Mouse (Mus musculus) kidney, postnatal 36 days (tissue): Measurements from ENCODE around the gene Mier3.
A peak's percentile ranks its signal among the peaks of the same experiment; 100 is the strongest.

Experiments
- DNase-seq, 2 experiments: peaks; one replicate each; pipeline ENCODE4 v3.0.0; 2021 to 2022; ENCODE audit warnings: mixed read lengths in 2 of 2

Mier3 gene

GRCm38 (mm10) chr13:111680679-111681078 is at the start of gene Mier3:
Gene Mier3, plus strand, starts transcription at chr13:111680979.
- DNase-seq, result no peak

DNA sequence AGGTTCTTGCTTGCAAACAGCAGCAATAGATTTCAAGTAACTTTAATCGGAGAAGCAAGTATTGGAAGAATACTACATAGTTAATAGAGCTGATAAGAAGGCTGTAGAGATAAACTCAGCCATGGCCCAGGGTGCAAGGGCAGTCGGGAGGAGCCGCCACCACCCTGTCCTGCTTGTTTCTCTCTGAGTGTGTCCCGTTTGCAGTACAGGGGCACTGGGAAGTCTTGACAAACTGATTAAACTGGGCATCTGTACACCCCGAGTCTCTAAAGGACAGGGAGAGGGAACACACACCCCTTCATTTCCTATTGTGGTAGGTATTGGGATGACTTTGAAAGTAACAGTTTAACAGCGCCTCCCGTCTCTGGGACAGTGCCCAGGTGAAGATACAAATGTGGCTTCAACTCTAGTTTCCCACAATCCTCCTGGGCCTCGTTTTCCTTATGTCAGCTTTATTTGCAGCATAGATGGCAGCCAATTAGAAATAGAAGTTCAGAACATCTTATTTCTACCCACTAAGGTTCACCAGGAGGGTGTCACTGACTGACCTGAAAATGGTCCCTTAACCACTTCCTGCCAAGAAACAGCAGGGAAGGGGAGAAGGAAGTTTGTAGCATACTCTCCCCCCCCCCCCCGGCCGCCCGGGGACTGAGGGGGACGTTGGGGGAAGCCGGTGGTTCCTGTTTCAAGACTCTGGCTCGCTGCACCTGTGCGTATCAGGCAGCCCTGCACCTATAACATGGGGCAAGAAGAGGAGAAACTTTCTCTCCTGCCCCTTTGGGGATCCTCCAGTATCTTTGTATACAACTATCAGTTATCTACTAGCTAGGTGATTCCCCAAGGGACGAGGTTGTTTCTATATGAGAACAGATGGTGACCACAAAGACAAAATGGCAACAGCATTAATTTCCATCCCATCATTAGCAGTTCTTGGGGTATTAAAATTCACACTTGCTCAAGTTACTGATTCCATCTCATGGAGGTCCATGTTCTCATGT is 46.3 kb upstream of the Mier3 start:
- DNase-seq, result no peak

- DNase-seq, result no peak
These were observed 40.5 kb upstream of the Mier3 start for GRCm38 (mm10) chr13:111640319-111640718.

DNA sequence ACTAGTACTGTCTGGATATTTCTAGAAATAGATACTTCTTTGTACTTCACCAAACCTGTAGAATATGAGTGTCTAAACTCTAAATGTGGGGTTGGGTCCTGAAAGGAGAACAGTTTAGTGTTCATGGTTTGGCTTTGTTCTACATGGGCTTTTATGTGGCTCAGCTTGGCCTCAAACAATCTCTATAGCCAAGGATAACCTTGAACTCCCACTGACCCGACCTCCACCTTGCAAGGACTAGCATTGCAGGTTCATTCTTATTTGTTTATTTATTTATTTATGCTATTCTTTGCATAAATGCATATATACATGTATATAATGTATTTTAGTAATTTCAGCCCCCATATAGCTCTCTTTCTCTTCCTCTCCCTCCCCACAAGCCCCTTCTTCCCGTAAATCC is 37.1 kb upstream of the Mier3 start:
- no peak for DNase-seq

GRCm38 (mm10) chr13:111646204-111646603 is 34.6 kb upstream of the Mier3 start:
- no peak for DNase-seq

GRCm38 (mm10) chr13:111647279-111647678 is 33.5 kb upstream of the Mier3 start:
- no peak for DNase-seq

- DNase-seq, result no peak
These were observed 29.8 kb upstream of the Mier3 start for GRCm38 (mm10) chr13:111651020-111651419.

- DNase-seq, result no peak
These were observed 25.5 kb upstream of the Mier3 start for GRCm38 (mm10) chr13:111655273-111655672.

DNA sequence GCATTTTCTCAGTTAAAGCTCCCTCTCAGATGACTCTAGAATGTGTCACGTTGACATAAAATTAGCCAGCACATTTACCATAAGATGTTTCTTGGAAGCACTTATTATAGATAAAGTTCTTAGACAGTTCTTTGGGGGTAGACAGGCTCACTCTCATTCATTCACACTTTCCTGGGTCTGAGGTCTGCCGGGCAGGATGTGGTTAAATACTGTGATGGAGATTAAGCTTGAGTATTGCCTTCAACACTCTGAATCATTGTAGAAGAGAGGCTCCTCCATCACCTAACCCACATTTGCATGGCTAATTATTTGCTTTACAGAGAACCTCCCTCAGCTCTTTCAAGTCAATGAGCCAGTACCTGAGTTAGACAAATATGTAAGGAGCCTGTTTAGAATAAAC is 24.9 kb upstream of the Mier3 start:
- DNase-seq, result no peak

DNA sequence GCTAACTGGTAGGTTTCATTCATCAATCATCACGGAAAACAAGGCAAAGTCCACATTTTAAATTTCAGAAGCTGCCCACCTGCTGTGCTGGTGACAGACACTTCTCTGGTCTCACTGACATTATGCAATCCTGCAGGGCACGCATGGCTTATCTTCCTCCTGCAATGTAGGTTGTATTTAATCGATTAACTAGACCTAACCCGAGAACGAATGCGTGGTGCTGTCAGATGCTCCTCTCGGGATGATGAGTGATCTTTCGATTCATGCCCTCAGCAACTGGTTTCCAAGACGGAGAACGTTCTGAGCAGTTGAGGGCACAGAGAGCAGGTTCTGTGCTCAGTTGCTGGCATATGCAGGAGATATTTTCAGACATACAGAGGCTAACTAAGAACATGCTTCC is 24.5 kb upstream of the Mier3 start:
- no peak for DNase-seq

- no peak for DNase-seq
These were observed 24.0 kb upstream of the Mier3 start for GRCm38 (mm10) chr13:111656769-111657168.

DNA sequence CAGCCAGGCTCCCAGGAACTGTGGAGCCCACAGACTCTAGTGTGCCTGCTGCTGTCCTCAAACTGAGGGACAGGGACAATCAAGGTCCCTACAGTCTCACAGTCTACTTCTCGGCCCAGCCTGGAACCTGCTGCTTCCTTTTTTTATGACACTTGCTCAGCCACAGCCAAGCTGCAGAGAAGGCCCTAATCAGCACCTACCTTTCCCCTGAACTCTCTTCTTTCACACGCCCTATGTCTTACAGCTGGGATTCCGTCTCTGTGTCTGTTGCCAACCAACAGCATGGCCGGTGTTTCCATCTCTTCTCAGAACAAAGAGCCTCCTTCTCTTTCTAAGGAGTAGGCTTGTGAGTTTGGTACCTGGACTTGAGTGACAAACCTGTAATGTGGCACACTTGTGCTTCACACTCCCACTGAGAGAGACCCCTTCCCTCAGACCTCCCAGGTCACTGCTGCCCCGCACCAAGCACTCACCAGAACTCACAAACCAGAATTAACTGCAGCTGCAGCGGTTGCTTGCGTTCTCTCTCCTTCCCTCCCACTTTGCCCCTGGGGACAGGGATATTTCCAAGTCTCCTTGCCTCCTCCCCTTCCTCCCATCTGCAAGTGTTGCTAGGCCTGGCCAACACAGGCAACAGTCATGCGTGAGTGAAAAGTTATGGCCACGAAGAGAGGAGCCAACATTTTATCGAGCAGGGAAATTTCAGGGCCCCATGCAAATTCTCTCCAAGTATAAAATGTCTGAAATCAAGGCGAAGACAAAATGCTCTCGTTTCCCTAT is 22.1 kb upstream of the Mier3 start:
- no peak for DNase-seq

GRCm38 (mm10) chr13:111659430-111659829 is 21.3 kb upstream of the Mier3 start:
- DNase-seq, result no peak

DNA sequence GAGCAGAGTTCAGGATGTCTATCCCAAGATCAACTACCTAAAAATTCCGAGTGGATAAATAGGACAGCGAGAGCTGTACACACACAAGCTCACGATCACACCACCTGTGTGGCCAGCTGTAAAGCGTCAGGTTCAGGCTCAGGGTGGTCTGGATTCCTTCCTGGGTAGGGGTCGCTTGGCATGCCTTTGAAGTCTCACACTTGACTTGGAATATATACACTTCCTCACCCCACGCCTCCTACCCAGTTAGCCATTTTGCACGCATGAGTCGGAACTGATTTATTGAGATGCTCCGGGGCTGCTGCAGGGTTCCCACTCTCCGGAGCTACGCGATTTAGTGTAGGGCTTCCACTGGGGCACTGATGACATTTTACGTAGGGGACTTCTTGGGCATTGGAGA is 20.7 kb upstream of the Mier3 start:
- no peak for DNase-seq

GRCm38 (mm10) chr13:111660556-111660955 is 20.2 kb upstream of the Mier3 start:
- no peak for DNase-seq

DNA sequence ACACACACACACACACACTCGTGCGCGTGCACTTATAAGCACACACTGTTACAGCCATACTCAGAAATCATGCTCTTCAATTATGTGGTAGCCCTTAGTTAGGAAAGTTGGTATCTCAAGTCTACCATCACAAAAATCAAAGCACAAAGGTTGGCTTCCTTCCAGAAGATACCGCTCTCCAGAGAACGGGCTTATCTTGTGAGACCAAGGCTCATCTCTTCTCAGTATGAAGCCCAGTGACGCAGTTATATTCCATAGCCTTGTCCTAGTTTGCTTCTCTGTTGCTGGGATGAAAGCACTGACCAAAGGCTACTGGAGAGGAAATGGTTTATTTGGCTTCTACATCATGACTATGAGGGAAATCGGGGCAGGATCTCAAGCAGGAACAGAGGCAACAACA is 12.8 kb upstream of the Mier3 start:
- no peak for DNase-seq

DNA sequence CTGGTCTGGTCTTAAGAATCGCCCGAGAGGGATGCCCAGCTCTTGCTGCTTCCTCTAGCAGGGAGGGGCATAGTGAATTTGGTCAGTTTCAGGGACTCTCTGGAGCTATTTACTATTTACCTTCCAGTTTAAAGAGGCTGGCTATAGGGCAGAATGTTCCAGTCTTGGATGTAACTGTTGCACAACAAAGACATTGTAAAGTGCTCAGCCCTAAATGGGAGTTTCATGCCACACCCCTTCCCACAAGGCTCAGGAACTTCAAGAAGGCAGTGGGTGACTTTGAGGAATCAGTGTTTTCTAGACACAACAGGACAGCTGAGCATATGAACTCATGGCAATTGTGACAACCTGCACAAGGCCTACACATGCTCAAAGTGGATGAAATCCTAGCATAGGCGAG is 3.9 kb upstream of the Mier3 start:
- DNase-seq, result no peak

GRCm38 (mm10) chr13:111684056-111684625 is 3.4 kb downstream of the Mier3 start:
- DNase-seq, result peak in 1 of 2 experiments; percentile 8

DNA sequence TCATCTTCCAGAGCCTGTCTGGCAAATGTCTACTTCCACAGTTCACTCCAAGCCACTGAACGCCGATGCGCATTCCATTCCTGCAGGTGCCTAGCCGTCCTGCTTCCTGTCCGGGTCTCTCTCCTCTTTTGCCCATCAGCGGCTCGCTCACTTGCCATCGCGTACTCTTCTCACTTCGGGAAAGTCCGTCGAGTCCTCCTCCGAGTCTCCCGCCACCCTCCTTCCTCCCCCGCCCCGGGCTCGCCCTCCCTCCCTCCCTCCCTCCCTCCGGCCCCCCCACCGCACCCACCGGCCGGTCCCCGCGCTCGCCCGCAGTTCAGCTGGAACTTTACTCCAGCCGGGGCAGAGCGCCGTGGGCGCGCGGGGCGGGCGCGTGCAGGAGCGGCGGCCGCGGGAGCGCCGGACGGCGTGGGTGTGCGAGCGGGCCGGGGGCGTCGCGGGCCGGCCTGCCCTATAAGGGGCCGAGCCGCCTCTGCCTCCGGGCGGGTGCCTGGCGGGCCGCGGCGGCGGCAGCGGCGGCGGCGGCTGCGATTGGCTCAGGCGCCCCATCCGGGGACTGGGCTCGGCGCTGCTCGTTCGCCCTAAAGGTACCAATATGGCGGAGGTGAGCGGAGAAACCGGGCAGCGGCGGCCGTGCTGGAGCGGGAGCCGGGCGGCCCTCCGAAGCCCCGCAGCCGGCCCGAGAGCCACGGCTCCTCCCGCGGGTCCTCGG is 5.1 kb downstream of the Mier3 start:
- DNase-seq, result peak; percentile 89 to 91

DNA sequence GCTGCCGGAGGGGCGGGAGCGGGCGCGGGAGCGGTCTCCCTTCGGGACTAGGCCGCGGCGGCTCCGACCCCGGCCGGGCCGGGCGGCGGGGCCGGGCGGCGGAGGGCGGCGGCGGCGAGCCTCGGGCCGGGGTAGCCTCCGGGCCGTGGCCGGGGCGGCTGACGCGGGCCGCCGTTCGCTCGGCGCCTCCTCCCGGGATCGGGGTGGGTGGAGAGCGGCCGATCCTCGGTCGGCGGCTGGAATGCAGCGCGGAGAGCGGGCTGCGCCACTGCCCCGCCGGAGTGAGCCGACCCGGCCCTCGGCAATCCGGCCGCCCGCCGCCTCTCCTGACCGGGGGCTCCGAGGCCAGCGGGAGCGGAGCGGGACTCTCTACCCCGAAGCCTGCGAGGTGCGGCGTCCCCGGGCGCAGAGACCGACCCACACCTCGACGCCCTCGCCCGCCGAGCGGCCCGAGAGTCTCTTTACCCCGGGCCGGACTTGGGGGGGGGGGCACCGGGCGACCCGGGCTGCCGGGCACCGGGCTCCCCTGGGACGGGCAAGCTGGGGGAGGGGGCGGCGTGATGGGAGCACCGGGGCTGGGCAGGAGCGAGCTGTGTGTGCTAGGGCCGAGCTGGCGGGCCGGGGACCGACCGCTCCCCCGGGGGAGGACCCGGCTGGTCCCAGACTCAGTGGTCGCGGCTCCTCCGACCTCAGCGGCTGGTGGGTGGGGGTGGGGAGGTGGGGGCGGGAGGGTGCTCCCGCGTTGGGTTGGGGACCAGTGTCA is 5.9 kb downstream of the Mier3 start:
- peak; percentile 6 to 63 for DNase-seq

DNA sequence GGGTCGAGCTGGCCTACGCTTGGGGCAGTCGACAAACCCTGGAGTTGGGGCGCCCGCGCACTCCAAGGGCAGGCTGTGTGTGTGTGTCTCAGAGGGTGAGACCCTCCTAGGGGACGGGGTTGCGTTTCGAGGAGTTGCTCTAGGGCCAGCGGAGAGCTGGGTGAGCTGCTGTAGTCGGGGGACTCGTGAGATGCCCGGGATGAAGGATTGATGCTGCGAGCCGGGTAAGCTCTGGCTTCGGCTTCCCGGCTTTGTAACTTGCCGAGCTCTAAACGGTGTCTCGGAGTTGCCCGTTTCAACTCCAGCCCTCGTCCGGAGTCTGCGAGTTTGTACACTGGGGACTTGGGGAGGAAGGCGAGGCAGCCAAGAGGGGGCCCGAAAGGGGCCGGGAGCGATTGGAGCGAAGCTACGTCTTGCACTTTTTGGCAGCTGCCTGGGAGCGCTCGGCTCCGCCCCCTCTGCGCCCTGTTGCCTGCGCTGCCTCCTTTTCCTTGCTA is 6.6 kb downstream of the Mier3 start:
- DNase-seq, result peak; percentile 65 to 86

- no peak for DNase-seq
These were observed 22.6 kb downstream of the Mier3 start for GRCm38 (mm10) chr13:111703396-111703795.
